In the genomic region with DNA sequence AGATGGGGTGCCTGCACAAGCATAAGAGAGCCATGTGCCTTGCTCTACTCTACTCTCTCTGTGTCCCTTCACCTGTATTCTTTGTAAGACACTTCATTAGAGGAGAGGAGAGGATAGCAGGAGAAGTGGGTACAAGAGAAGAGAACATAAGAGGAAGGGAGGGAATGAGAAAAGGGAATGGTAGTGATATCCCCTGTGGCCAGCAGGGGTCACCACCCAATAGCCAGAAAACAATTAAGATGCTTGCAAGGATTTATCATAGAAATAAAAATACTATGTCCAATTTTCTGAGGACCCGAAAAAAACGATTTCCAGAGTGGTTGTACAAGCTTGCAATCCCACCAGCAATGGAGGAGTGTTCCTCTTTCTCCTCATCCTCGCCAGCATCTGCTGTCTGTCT, we compare ENCODE assay signal across 9 mouse cellular contexts. TPM values are rescaled to one million over a fixed set of nuclear protein-coding genes. Genes with fewer than 3 reads are reported as not detected.
DNase-seq lines count a peak whose midpoint lies in the region; ATAC-seq and TF ChIP-seq lines count a peak whose summit lies in the region.
"Had no signal": no experiment of that assay in that cellular context is flagged by ENCODE, and none has a peak within 500 bp of the region (broad histone marks: within the 10 kb centered on the region; RNA-seq: fewer than 3 reads in every experiment).

No protein-coding gene starts in this region.

- peak; percentile 11 to 33 for DNase-seq in gastrocnemius, adult 8-10 months (ENCODE audit: low spot score in 2 of 2)
- DNase-seq in gastrocnemius, postnatal 25 days: no peak
- peak; percentile 13 to 27 for DNase-seq in right cerebral cortex, adult 2 months (ENCODE audit: low spot score in 2 of 2)
- DNase-seq in right cerebral cortex, postnatal 36 days (ENCODE audit: low spot score in 2 of 2): no peak
- peak; percentile 18 for DNase-seq in brain, embryonic 14.5 days (ENCODE audit: low read depth)
- DNase-seq in cerebellum, adult 2 months: no peak

- H3K79me2 ChIP-seq in macrophage (ENCODE audit: inconsistent target): no peaks in the 10 kb centered on the region; the same call in 1 of the 2 replicates

- no peak for TF ChIP-seq POLR2A in brain, embryonic 14.5 days (IDR thresholded peaks at IDR 0.05; ENCODE audit: borderline replicate concordance, extremely low read depth, insufficient read depth, insufficient read length, poor library complexity, severe bottlenecking)
- no peak for TF ChIP-seq POLR2A in cerebellum, adult 2 months (IDR thresholded peaks at IDR 0.05; ENCODE audit: borderline replicate concordance, insufficient read depth, low read length)

- no peak overlapping the region for H3K4me2 ChIP-seq in hindbrain, embryonic 16.5 days (ENCODE audit: low read length)

- no peaks in the 10 kb centered on the region for H3K9me3 ChIP-seq in hindbrain, embryonic 16.5 days (ENCODE audit: control insufficient read depth, low read length)

- no peak overlapping the region for H3K9ac ChIP-seq in hindbrain, embryonic 16.5 days (ENCODE audit: low read depth, low read length)

- 23% methylated on average over 3 of the region's 3 CpGs for WGBS in macrophage (ENCODE audit: missing documents)
- 31% methylated on average over 3 of the region's 3 CpGs for WGBS in cerebellum, adult 2 months
- 39% methylated on average over 3 of the region's 3 CpGs for WGBS in hindbrain, embryonic 16.5 days

- no peaks in the 10 kb centered on the region for H3K27me3 ChIP-seq in cerebellum, adult 2 months (ENCODE audit: control insufficient read depth, insufficient read depth, low read length)
- no peaks in the 10 kb centered on the region for H3K27me3 ChIP-seq in hindbrain, embryonic 16.5 days (replicated peaks; ENCODE audit: control insufficient read depth, insufficient read depth, low read length)

- H3K36me3 ChIP-seq in macrophage (ENCODE audit: inconsistent target): no peaks in the 10 kb centered on the region
- no peaks in the 10 kb centered on the region for H3K36me3 ChIP-seq in hindbrain, embryonic 16.5 days (ENCODE audit: control insufficient read depth, insufficient read depth, low read length)

- H3K4me1 ChIP-seq in cerebellum, adult 2 months (ENCODE audit: control insufficient read depth, insufficient read depth, low read length): no peaks in the 10 kb centered on the region
- H3K4me1 ChIP-seq in hindbrain, embryonic 16.5 days (ENCODE audit: control insufficient read depth, insufficient read depth, low read depth, low read length): no peaks in the 10 kb centered on the region

- peak overlapping the region; percentile 10; the same call in 1 of the 2 replicates for H3K27ac ChIP-seq in macrophage
- H3K27ac ChIP-seq in cerebellum, adult 2 months (ENCODE audit: insufficient read depth, low read length): no peak overlapping the region
- no peak overlapping the region for H3K27ac ChIP-seq in hindbrain, embryonic 16.5 days (ENCODE audit: low read depth, low read length)

- no peak for ATAC-seq in hindbrain, embryonic 16.5 days

- TF ChIP-seq CTCF in brain, embryonic 14.5 days (IDR thresholded peaks at IDR 0.05; ENCODE audit: borderline replicate concordance, extremely low read depth, insufficient read depth, insufficient read length): peak; percentile 47; the same call in 1 of the 2 replicates
- no peak for TF ChIP-seq CTCF in cerebellum, adult 2 months (IDR thresholded peaks at IDR 0.05; ENCODE audit: borderline replicate concordance, insufficient read depth, low read depth, low read length)

- no peak overlapping the region for H3K4me3 ChIP-seq in macrophage (ENCODE audit: inconsistent target)
- no peak overlapping the region for H3K4me3 ChIP-seq in cerebellum, adult 2 months (replicated peaks; ENCODE audit: insufficient read depth, low read depth, low read length)
- H3K4me3 ChIP-seq in hindbrain, embryonic 16.5 days (ENCODE audit: low read length): no peak overlapping the region

RNA-seq across cellular contexts. Expression of a gene that starts 3.9 kb away (rescaled TPM):
- not detected for total RNA-seq in gastrocnemius, adult 8-10 months (2022)
- total RNA-seq in gastrocnemius, postnatal 25 days (2021): not detected
- 0.12 TPM in 1 of 2 replicates, not detected in the other for polyA plus RNA-seq in brain, embryonic 14.5 days (2012; rRNA removed)
- total RNA-seq in macrophage (2018; cell fraction: chromatin; rRNA removed): 1 to 10 TPM in 10 of 26 experiments, under 1 TPM in 10, not detected in 6; 0.34 to 4.0 (median 0.96) TPM
- 10 to 100 TPM in 14 of 26 experiments, 1 to 10 TPM in 12; 5.2 to 25.0 (median 12.6) TPM for total RNA-seq in macrophage (2018; cell fraction: cytosol; rRNA removed)
- total RNA-seq in macrophage (2018; cell fraction: nucleus; rRNA removed): 10 to 100 TPM in 9 of 26 experiments, 1 to 10 TPM in 17; 1.5 to 21.5 (median 6.9) TPM
- polyA plus RNA-seq in macrophage (2018): 18.4 to 37.2 TPM (median 33.4 TPM) in 3 replicates
- 0.21 TPM in 1 of 2 replicates, not detected in the other for polyA plus RNA-seq in cerebellum, adult 2 months (2012; rRNA removed)
- 0.20 and 0.24 TPM in 2 replicates for polyA plus RNA-seq in hindbrain, embryonic 16.5 days (2015; fragmentation: Nextera tagmentation; extraction: Ambion mirVana)

RNA-seq across cellular contexts. Expression of a gene that starts 16.8 kb away (rescaled TPM):
- under 1 TPM in 2 of 4 experiments, not detected in 2; 0.17 to 0.20 TPM for total RNA-seq in gastrocnemius, adult 8-10 months (2022)
- total RNA-seq in gastrocnemius, postnatal 25 days (2021): under 1 TPM in 1 of 2 experiments, not detected in 1; 0.70 TPM
- 0.03 TPM in 1 of 2 replicates, not detected in the other for polyA plus RNA-seq in brain, embryonic 14.5 days (2012; rRNA removed)
- 100 to 1,000 TPM in 11 of 26 experiments, 10 to 100 TPM in 15; 23.0 to 210 (median 74.0) TPM for total RNA-seq in macrophage (2018; cell fraction: chromatin; rRNA removed)
- 10 to 100 TPM in 25 of 26 experiments, 1 to 10 TPM in 1; 9.4 to 80.0 (median 38.5) TPM for total RNA-seq in macrophage (2018; cell fraction: cytosol; rRNA removed)
- total RNA-seq in macrophage (2018; cell fraction: nucleus; rRNA removed): 100 to 1,000 TPM in 12 of 26 experiments, 10 to 100 TPM in 14; 25.8 to 264 (median 84.3) TPM
- 61.4 to 88.0 TPM (median 78.8 TPM) in 3 replicates for polyA plus RNA-seq in macrophage (2018)
- not detected in 2 replicates for polyA plus RNA-seq in cerebellum, adult 2 months (2012; rRNA removed)
- not detected in 2 replicates for polyA plus RNA-seq in hindbrain, embryonic 16.5 days (2015; fragmentation: Nextera tagmentation; extraction: Ambion mirVana)
- polyA plus RNA-seq: heart, embryonic 14.5 days had no signal

RNA-seq across cellular contexts. Expression of a gene that starts 52.2 kb away (rescaled TPM):
- not detected for total RNA-seq in gastrocnemius, adult 8-10 months (2022)
- total RNA-seq in gastrocnemius, postnatal 25 days (2021): not detected
- not detected in 2 replicates for polyA plus RNA-seq in brain, embryonic 14.5 days (2012; rRNA removed)
- total RNA-seq in macrophage (2018; cell fraction: chromatin; rRNA removed): 1 to 10 TPM in 2 of 26 experiments, under 1 TPM in 5, not detected in 19; 0.49 to 3.5 (median 0.76) TPM
- 1 to 10 TPM in 3 of 26 experiments, under 1 TPM in 11, not detected in 12; 0.10 to 2.5 (median 0.33) TPM for total RNA-seq in macrophage (2018; cell fraction: cytosol; rRNA removed)
- total RNA-seq in macrophage (2018; cell fraction: nucleus; rRNA removed): 1 to 10 TPM in 6 of 26 experiments, under 1 TPM in 4, not detected in 16; 0.74 to 2.3 (median 1.3) TPM
- 0.75 to 2.0 TPM in 2 of 3 replicates, not detected in the other for polyA plus RNA-seq in macrophage (2018)
- polyA plus RNA-seq in cerebellum, adult 2 months (2012; rRNA removed): not detected in 2 replicates
- not detected in 2 replicates for polyA plus RNA-seq in hindbrain, embryonic 16.5 days (2015; fragmentation: Nextera tagmentation; extraction: Ambion mirVana)
- polyA plus RNA-seq: heart, embryonic 14.5 days had no signal

Comparison
In these comparisons a context has a peak if more than half of its experiments do, and no peak if none do; other contexts are left out.
1. DNase-seq: peak in gastrocnemius, adult 8-10 months (2 of 2), right cerebral cortex, adult 2 months (2 of 2) and brain, embryonic 14.5 days (single experiment); none in gastrocnemius, postnatal 25 days (single experiment), right cerebral cortex, postnatal 36 days (0 of 2) and cerebellum, adult 2 months (0 of 2).
2. RNA of a gene that starts 3.9 kb away (polyA plus RNA-seq): 18.4 to 37.2 TPM in macrophage; 0.20 to 0.24 TPM in hindbrain, embryonic 16.5 days, 0.21 TPM in cerebellum, adult 2 months and 0.12 TPM in brain, embryonic 14.5 days; every median in the first group is over 10 times any median in the second.
3. RNA of a gene that starts 16.8 kb away (polyA plus RNA-seq): 61.4 to 88.0 TPM in macrophage; 0.03 TPM in brain, embryonic 14.5 days, not detected in cerebellum, adult 2 months and not detected in hindbrain, embryonic 16.5 days; every median in the first group is over 10 times any median in the second.